Mouse (Mus musculus) C2C12 (cell line): ENCODE results near the gene Mblac1. TPM values are rescaled to one million over a fixed set of nuclear protein-coding genes. Genes with fewer than 3 reads are reported as not detected.

Experiments
- H3K27me3 ChIP-seq: one replicate; pipeline ENCODE4 v1.6.1; 2011; ENCODE audit not compliant: control insufficient read depth, insufficient read depth, insufficient read length
- H3K36me3 ChIP-seq: one replicate; pipeline ENCODE4 v1.6.1; 2011; ENCODE audit not compliant: control insufficient read depth, insufficient read depth
- H3K4me3 ChIP-seq: one replicate; pipeline ENCODE4 v1.5.1; 2011; ENCODE audit warnings: mild to moderate bottlenecking, control low read depth; ENCODE audit not compliant: poor library complexity, insufficient read depth, severe bottlenecking
- H3K79me2 ChIP-seq: one replicate; pipeline ENCODE4 v1.6.1; 2011; ENCODE audit not compliant: control insufficient read depth, insufficient read depth
- H3K79me3 ChIP-seq: one replicate; pipeline ENCODE4 v1.6.1; 2011; ENCODE audit warnings: low read depth, control low read depth
- H3ac ChIP-seq: one replicate; pipeline ENCODE3; 2011; ENCODE audit warnings: low read depth; ENCODE audit not compliant: control insufficient read depth, insufficient read length
- CEBPB ChIP-seq: IDR thresholded peaks from one replicate; pipeline ENCODE4 v1.6.1; 2011; ENCODE audit warnings: low read depth, mild to moderate bottlenecking, control low read depth, moderate library complexity
- CTCF ChIP-seq: IDR thresholded peaks from one replicate; pipeline ENCODE4 v1.5.1; 2011; ENCODE audit not compliant: control insufficient read depth, insufficient read depth, insufficient read length
- FOSL1 ChIP-seq: IDR thresholded peaks from one replicate; pipeline ENCODE4 v1.8.0; 2011; ENCODE audit warnings: mild to moderate bottlenecking, low read length; ENCODE audit not compliant: poor library complexity, insufficient read depth, severe bottlenecking
- MAX ChIP-seq: IDR thresholded peaks from one replicate; pipeline ENCODE4 v1.6.1; 2011; ENCODE audit warnings: mild to moderate bottlenecking, control low read depth
- MYOD1 ChIP-seq: IDR thresholded peaks from one replicate; pipeline ENCODE4 v1.6.1; 2011; ENCODE audit warnings: low read depth; ENCODE audit not compliant: control insufficient read depth, insufficient read length
- MYOG ChIP-seq: IDR thresholded peaks from one replicate; pipeline ENCODE4 v1.6.1; 2011; ENCODE audit not compliant: control insufficient read depth, insufficient read length; ENCODE audit errors: extremely low read depth
- USF1 ChIP-seq: IDR thresholded peaks from one replicate; pipeline ENCODE4 v1.6.1; 2011; ENCODE audit warnings: low read depth, mild to moderate bottlenecking, control low read depth, moderate library complexity
- long read RNA-seq, 2 experiments: library from polyadenylated mRNA; unstranded; transcript quantifications; one replicate each; pipeline ENCODE4 v2.0.0; 2019 to 2020
- polyA plus RNA-seq: library from polyadenylated mRNA; unstranded; fragments of >200 nt; fragmentation: generic; extraction: Trizol; gene quantifications from one replicate; pipeline ENCODE4 v1.2.1, GENCODE M21; 2012; ENCODE audit warnings: missing spikeins

Gene Mblac1
- polyA plus RNA-seq = 2.5 TPM
- long read RNA-seq, experiment 1, partial matches to known transcripts = 0 of 1 reads
- long read RNA-seq, experiment 1, other reads (novel, unspliced or antisense) = 0 of 1 reads
- long read RNA-seq, experiment 2, partial matches to known transcripts = 0 of 1 reads
- long read RNA-seq, experiment 2, other reads (novel, unspliced or antisense) = 0 of 1 reads

GRCm38 (mm10) chr5:138193771-138194727 lies at the start of gene Mblac1:
Gene Mblac1 (plus strand): TSS chr5:138194314.
- H3K79me2 ChIP-seq = no peaks in the 10 kb centered on the region
- no peaks in the 10 kb centered on the region for H3K79me3 ChIP-seq
- no peaks in the 10 kb centered on the region for H3K27me3 ChIP-seq
- TF ChIP-seq MYOG = no peak
- peak; percentile 35 for TF ChIP-seq MAX
- TF ChIP-seq FOSL1 = no peak
- peak within 1 kb of the TSS; percentile 92 for H3ac ChIP-seq
- H3K36me3 ChIP-seq = peaks cover 14% of the 10 kb centered on the region
- peak within 1 kb of the TSS; percentile 26 for H3K4me3 ChIP-seq

- H3K4me3 ChIP-seq = peak overlapping the region; percentile 74
- H3K27me3 ChIP-seq = no peaks in the 10 kb centered on the region
- peaks cover 18% of the 10 kb centered on the region for H3K79me2 ChIP-seq
- no peak overlapping the region for H3ac ChIP-seq
- peaks cover 18% of the 10 kb centered on the region for H3K79me3 ChIP-seq
- peaks cover 27% of the 10 kb centered on the region for H3K36me3 ChIP-seq
- TF ChIP-seq CEBPB = no peak
- no peak for TF ChIP-seq MYOD1
- no peak for TF ChIP-seq MAX
- no peak for TF ChIP-seq USF1
- TF ChIP-seq CTCF = no peak
- no peak for TF ChIP-seq MYOG
- no peak for TF ChIP-seq FOSL1
These were observed 39.7 kb upstream of the Mblac1 start for GRCm38 (mm10) chr5:138154390-138154789.

GRCm38 (mm10) chr5:138155443-138155976 lies 38.6 kb upstream of the Mblac1 start, which contains the start of gene Zfp113:
Gene Zfp113 (minus strand): TSS chr5:138155744.
- Histone ChIP-seq H3K4me3 (peak within 1 kb of the TSS; percentile 74), H3ac (peak within 1 kb of the TSS; percentile 76), H3K36me3 (peaks cover 23% of the 10 kb centered on the region), H3K27me3 (no peaks in the 10 kb centered on the region), H3K79me3 (peaks cover 18% of the 10 kb centered on the region), H3K79me2 (peaks cover 18% of the 10 kb centered on the region)
- TF ChIP-seq CTCF (peak; percentile 70), USF1 (no peak)

GRCm38 (mm10) chr5:138160224-138160762 lies 33.8 kb upstream of the Mblac1 start:
- TF ChIP-seq FOSL1 = no peak
- TF ChIP-seq MYOD1 = no peak
- no peak for TF ChIP-seq MYOG
- no peak for TF ChIP-seq MAX
- no peak for TF ChIP-seq CEBPB
- TF ChIP-seq CTCF = no peak
- no peak for TF ChIP-seq USF1
- Histone ChIP-seq H3K27me3 (no peaks in the 10 kb centered on the region), H3K36me3 (peaks cover 30% of the 10 kb centered on the region), H3K79me3 (peaks cover 17% of the 10 kb centered on the region), H3K79me2 (peaks cover 22% of the 10 kb centered on the region), H3K4me3 (no peak overlapping the region), H3ac (no peak overlapping the region)

- H3ac ChIP-seq = peak within 1 kb of the TSS; percentile 44
- peaks cover 29% of the 10 kb centered on the region for H3K79me2 ChIP-seq
- TF ChIP-seq CEBPB = no peak
- no peak for TF ChIP-seq MAX
- peaks cover 18% of the 10 kb centered on the region for H3K79me3 ChIP-seq
- peak within 1 kb of the TSS; percentile 85 for H3K4me3 ChIP-seq
- no peaks in the 10 kb centered on the region for H3K27me3 ChIP-seq
- peaks cover 38% of the 10 kb centered on the region for H3K36me3 ChIP-seq
These were observed 33.1 kb upstream of the Mblac1 start, which contains the start of gene Cops6 for GRCm38 (mm10) chr5:138160842-138161665. Gene Cops6 (plus strand): TSS chr5:138161071.
